Mouse (Mus musculus) WW6 (cell line): Measurements from ENCODE around the gene Krt79.

ENCODE experiments used
- DNase-seq: peaks from one replicate; pipeline ENCODE4 v3.0.0-alpha.2; 2013; ENCODE audit warnings: low read depth, low spot score

Gene Krt79

GRCm38 (mm10) chr15:101933024-101933423, 7.1 kb downstream of the Krt79 start:
- no peak for DNase-seq

- DNase-seq, result no peak
These were observed 10.5 kb downstream of the Krt79 start for GRCm38 (mm10) chr15:101929666-101930065.

GRCm38 (mm10) chr15:101929087-101929486, 11.0 kb downstream of the Krt79 start:
- no peak for DNase-seq

GRCm38 (mm10) chr15:101927340-101928080, 12.6 kb downstream of the Krt79 start:
- DNase-seq, result no peak

- no peak for DNase-seq
These were observed 15.1 kb downstream of the Krt79 start for GRCm38 (mm10) chr15:101925041-101925440.

GRCm38 (mm10) chr15:101924635-101925034, 15.5 kb downstream of the Krt79 start, which contains the start of gene Krt4:
Gene Krt4, minus strand, starts transcription at chr15:101924735.
- DNase-seq, result no peak

GRCm38 (mm10) chr15:101922296-101922695, 17.8 kb downstream of the Krt79 start:
- DNase-seq, result no peak

- DNase-seq, result no peak
These were observed 24.1 kb downstream of the Krt79 start for GRCm38 (mm10) chr15:101916072-101916471.

- DNase-seq, result no peak
These were observed 35.3 kb downstream of the Krt79 start for GRCm38 (mm10) chr15:101904849-101905248.

- no peak for DNase-seq
These were observed 37.7 kb downstream of the Krt79 start for GRCm38 (mm10) chr15:101902171-101903149.

GRCm38 (mm10) chr15:101895216-101895615, 44.9 kb downstream of the Krt79 start:
- no peak for DNase-seq

GRCm38 (mm10) chr15:101892820-101893219, 47.3 kb downstream of the Krt79 start, which contains the start of gene Krt76:
Gene Krt76, minus strand, starts transcription at chr15:101892920.
- DNase-seq, result no peak

GRCm38 (mm10) chr15:101879776-101880175, 60.3 kb downstream of the Krt79 start:
- no peak for DNase-seq
